Mouse (Mus musculus): ENCODE measurements around the gene Chtf18.

Chtf18 gene

GRCm38 (mm10) chr17:25732082-25732481 is 4.9 kb upstream of the Chtf18 start:
- DNase-seq = peak; percentile 93

DNA sequence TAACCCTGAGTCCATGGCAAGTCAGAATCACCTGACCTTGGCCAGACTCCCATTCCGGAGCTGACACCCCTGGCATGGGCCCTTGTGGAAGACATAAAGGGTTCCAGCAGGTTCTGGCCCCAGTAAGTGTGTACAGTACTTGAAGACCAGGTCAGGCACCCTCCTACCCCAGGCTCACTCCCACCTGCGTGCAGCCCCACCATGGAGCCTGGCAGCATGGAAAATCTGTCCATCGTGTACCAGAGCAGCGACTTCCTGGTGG is 721 bp upstream of the Chtf18 start:
- no peak for DNase-seq

DNA sequence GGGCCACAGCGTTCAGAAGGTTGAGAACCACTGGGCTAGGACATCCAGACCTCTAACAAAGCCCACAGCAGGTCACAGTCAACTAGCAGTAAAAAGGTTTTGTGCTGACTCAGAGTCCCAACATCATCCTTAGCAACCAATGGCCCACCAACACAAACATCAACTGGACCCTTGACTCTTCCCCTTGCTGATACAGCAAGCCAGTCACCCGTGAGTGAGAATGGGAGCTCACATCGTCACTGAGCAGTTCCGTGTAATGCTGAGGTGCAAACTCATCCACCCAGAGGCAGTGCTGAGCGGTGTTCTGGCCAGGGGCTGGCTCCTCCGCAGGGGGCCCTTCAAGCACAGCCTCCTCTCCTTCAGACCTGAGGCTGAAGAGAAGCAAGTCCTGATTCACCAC is 2.0 kb downstream of the Chtf18 start:
- DNase-seq = no peak

DNA sequence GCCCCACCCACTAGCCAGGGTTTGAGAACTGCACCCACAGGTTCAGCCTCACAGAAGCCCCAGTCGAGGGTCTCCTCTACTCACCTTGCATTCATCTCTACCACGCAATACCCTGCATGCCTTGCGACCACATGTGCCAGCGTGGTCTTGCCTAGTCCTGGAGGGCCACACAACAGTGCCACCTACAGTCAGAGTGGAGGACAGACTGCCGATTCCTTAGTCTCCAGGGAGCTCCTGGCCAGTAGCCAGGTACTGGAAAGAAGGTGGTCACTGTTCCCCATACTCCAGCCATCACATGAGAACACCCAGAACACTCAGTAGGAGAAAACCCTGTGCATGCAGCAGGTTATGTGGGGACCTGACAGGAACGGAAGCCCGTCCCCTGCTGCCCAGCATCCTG is 3.3 kb downstream of the Chtf18 start:
- DNase-seq = peak; percentile 59

DNA sequence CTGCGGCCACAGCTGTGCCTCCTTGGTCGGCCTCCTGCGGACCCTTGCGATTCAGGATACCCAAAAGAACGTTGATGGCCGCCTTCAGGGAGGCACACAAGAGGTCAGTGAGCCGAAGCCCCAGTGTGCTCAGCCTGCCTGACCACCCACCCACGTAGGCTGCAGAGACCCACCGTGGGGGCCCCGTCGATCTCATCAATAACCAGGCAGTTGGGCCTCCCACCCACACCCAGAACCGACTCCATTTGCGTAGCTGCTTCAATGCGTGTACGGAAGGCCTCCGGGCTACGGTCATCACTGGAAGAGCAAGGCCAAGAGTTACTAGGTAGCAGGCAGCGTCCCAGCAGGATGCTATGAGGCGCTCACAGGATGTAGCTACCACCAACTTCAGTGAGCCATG is 3.7 kb downstream of the Chtf18 start:
- DNase-seq = no peak

DNA sequence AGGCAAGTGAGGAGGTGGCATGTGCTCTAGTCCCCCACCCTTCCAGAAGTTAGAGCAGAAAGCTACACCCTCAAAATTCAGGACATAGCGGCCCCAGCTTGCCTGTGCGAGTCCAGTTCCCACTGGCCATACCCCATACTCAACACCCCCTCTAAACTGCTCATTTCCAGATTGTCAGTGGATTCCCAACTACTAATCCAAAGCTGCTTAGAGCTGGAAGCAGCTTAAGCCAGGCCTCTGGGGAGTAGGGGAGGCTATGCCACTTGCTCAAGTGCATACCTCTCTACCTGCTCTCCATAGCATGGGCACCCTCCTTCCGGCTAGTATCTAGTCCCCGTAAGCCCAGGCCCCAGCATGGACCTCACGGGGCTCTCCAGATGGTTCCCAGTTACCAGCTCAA is 5.7 kb downstream of the Chtf18 start:
- peak; percentile 75 for DNase-seq

- DNase-seq = no peak
These were observed 9.5 kb downstream of the Chtf18 start for GRCm38 (mm10) chr17:25717691-25718090.

GRCm38 (mm10) chr17:25716711-25717637 is 10.2 kb downstream of the Chtf18 start, which contains the start of gene Gng13:
Gene Gng13 (plus strand): TSS chr17:25717171.
- peak; percentile 46 for DNase-seq

- peak; percentile 36 for DNase-seq
These were observed 11.1 kb downstream of the Chtf18 start for GRCm38 (mm10) chr17:25716130-25716529.

- DNase-seq = peak; percentile 35
These were observed 11.6 kb downstream of the Chtf18 start for GRCm38 (mm10) chr17:25715627-25716026.

DNA sequence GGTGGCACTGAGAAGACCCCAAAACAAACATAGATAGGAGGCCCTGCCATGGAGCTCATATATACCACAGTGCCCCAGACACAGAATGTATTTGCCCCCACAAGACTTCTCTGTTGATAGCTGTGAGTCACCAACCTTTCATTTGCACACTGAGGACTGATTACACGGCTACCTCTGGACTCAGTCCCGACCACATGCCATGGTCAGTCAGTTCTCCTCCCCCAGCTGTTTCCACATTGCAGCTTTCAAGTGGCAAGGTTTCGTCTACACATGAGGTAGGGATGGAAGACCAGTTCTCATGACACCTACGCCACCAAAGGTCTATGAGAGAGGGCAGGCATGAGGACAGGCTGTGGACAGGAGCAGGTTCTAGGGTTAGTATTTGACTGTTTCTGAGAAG is 16.1 kb downstream of the Chtf18 start:
- DNase-seq = no peak

DNA sequence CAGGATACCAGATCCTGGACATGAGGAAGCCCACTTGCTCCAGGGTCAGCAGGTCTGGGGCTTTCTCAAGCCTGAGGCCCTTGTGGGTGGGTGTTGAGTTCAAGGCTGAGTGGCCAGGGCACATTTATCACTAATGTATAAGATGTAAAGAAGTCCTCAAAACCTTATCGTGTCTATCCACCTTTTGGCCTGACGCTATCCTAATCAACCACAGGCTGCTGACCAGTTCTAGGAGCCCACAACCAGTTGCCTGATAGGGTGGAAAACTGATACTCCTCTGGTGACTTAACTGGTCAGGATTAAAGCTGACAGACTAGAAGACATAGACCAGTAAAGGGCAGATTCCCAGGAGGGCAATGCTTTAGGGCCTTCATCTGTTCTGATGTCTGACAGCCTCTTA is 17.2 kb downstream of the Chtf18 start:
- DNase-seq = no peak

DNA sequence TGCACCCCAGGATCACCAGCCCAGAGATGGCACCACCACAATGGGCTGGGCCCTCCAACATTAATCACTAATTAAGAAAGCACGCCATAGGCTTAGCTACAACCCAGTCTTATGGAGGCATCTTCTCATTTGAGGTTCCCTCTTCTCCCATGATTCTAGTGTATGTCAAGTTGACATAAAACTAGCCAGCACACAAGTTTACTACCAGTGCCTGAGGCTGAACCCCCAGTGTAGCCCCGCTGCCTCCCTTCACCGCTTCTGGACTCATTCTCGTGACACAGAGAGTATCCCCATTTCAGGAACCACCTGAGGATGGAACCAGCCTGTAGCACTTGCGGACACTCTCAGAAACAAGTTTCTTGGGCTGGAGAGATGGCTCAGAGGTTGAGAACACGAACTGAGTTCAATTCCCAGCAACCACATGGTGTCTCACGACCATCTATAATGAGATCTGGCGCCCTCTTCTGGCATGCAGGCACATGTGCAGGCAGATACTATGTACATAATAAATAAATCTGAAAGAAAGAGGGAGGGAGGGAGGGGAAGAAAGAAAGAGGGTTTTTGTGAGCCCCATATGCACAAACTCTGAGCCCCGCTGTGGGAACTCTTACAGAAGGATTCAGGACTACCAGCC is 26.2 kb downstream of the Chtf18 start:
- DNase-seq = peak; percentile 42

DNA sequence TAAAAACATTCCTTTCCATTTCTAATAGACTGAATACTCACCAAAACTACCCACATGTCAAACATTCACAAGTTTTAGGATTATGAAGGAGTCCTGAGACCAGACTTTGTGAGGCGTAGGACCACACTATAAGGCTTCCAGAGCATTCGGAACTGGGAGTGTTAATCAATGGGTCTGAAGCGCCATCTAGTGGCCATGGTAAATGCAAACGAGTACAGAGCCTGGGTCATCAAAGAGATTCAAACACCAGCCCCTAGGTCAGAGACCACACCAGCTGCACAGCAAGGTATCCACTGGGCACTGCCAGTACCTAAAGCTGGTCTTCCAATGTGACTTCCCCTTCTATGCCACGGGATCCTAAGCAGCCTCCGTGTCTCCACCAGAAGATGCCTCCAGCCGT is 28.8 kb downstream of the Chtf18 start:
- DNase-seq = peak; percentile 91

- no peak for DNase-seq
These were observed 31.0 kb downstream of the Chtf18 start for GRCm38 (mm10) chr17:25696263-25696662.

GRCm38 (mm10) chr17:25688922-25689321 is 38.3 kb downstream of the Chtf18 start:
- peak; percentile 77 for DNase-seq

DNA sequence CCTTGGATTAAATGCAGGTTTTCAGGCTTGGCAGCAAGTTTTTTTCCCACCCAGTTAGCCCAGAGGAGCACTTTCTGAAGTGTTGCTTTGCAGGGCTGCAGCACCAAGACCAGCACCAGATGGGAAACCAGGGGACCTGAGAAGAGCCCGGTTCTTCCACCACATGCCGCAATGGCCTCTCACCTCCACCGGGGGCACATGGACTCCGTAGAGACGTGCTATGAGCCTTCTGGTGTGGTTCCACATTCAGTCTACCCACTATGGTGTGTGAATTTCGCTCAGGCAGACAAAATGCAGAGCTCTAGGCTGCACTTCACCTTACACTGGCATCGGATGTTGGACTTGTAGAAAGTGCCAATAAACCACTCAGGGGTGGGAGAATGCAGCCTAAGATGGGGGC is 40.9 kb downstream of the Chtf18 start:
- DNase-seq = peak; percentile 56

DNA sequence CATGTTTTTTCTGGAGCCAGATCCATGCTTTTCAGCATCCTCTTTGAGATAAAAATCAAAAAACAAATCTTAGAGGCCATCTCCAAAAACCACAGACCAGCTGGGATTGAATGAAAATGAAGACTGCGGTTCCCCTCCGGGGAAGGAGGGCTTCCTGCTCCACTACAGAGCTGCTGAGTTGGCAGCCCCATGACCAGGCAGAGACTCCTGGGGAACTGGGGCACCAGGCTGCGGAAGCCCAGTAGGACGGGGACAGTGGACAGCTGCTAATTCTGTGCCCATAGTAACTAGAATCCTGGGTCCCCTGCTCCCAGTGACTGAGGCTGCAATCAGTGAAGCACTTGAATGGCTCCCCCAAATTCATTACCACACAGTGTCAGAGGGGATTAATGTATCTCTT is 45.6 kb downstream of the Chtf18 start:
- no peak for DNase-seq

GRCm38 (mm10) chr17:25679818-25680217 is 47.4 kb downstream of the Chtf18 start:
- DNase-seq = no peak

DNA sequence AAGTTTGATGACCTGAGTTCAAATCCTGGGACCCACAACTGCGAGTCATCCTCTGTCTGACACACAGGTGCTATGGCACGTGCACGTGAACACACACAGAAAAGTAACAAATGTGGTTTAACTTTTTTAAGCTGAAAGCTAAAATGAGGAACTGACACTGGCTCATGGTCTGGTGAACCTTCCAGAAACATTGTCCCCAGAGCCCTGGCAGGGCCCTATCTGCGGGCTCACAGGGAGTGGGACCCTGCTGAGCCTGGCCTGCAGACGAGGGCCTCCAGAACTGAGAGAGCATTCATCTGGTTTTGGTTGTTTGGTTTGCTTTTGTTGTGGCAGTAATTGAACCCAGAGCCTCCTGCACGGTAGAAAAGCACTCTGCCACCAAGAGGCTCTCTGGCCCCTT is 49.2 kb downstream of the Chtf18 start:
- no peak for DNase-seq

DNA sequence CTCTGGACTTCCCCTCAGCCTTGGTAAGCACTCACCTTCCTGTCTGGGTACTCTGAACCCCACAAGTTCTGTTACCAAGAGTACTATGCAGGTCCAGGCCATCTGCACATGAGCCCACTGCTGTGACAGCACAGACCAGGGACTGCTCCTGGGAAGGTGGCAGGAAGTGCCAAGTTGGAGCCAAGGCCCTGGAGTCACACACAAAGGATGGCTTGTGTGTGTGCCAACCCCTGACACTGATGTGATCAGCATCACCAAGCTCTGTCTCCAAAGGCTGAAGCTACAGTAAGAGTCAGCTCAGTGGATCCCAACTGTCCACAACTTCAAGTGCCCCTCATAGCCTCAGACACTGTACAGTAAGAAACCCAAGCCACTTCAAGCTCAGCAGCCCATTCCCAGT is 54.2 kb downstream of the Chtf18 start:
- no peak for DNase-seq
